Mouse (Mus musculus) small intestine, adult 2 months (tissue): Measurements from ENCODE around the gene Gng7.

Source experiments
- CTCF ChIP-seq: fragments of 200-500 bp; IDR thresholded peaks from 2 replicates; pipeline ENCODE4 v1.5.1; 2012; ENCODE audit warnings: low read depth, mild to moderate bottlenecking, control low read depth, inconsistent platforms, low read length, moderate library complexity, mixed read lengths; ENCODE audit not compliant: insufficient replicate concordance, insufficient read length; ENCODE audit errors: extremely low read depth
- POLR2A ChIP-seq: fragments of 200-500 bp; IDR thresholded peaks from 2 replicates; pipeline ENCODE4 v1.6.1; 2012; ENCODE audit warnings: low read depth, mild to moderate bottlenecking, control low read depth, inconsistent platforms, low read length, moderate library complexity

DNA sequence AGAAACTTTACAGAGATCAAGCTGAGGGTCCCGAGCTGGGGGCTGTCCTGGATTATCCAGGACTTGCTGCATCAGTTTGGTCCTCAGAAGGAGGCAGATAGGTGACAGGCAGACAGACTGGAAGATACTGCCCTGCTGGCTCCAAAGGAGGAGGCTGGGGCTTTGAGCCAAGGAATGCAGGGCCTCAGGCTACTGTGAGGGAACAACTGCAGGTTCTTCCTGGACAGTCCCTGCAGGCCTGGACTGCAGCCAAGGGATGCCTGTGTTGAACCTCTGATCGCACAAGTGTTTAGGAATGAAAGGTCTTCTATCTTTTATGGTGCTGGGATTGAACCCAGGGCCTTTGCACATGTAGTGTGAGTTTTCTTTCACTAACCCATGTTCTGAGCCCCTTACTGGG lies 66.9 kb downstream of the Gng7 start:
- TF ChIP-seq CTCF (no peak), POLR2A (no peak)
